Mouse (Mus musculus) layer of hippocampus, postnatal 36 days (tissue): ENCODE measurements at regions not wholly inside any gene's neighbourhood (a gene's known extent, or its start where the extent isn't known, plus 50 kb on each side); places are given as distances from the start of the nearest gene placed in this dataset.

Experiments
- DNase-seq, 2 experiments: peaks; one replicate each; pipeline ENCODE4 v3.0.0; 2022

DNA sequence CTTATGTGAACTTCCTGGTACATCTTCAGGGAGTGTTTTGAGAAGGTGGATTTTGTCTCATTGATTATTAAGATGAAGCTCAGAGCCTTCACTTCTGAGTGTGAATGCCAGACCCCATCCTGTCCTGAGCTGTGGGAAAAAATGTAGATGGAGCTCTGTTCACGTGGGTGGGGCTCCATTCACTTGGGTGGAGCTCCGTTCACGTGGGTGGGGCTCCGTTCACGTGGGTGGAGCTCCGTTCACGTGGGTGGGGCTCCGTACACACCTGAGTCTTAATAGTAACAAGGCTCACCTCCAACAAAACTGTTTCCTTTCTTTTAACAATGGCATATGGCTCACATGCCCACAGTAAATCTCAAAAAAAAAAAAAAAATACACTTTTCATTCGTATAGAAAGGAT, 94.1 kb upstream of the Sox5 start:
- no peak for DNase-seq

DNA sequence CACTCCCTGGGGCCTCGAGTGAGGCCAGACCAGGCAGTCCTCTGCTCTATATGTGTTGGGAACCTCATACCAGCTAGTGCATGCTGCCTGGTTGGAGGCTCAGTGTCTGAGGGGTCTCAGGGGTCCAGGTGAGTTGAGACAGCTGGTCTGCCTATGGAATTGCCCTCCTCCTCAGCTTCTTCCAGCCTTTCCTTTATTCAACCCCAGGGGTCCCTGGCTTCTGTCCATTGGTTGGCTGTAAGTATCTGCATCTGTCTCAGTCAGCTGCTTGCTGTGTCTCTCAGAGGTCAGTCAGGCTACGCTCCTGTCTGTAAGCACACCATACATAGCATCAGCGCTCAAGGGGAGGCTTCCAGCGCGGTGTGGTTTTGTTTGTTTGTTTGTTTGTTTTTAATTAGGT, 92.5 kb upstream of the Sox5 start:
- no peak for DNase-seq

DNA sequence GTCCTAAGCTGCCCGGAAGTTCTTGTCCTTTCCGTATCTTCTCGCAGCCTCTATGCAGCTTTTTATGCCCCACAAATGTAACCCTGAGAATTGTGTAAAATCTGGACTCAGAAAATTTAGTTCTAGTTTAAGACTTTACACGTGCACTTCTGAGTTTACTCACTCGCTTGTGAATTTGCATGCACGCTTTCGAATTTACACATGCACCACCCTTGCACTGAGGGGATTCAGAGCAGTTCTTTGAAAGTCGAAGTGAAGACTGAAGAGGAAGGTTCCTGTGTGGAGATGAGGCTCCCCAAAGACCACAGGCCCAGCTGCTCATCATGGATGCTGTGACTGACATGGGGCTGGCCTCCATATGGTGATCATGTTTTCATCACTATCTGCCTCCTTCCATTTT, 89.2 kb upstream of the Sox5 start:
- no peak for DNase-seq

DNA sequence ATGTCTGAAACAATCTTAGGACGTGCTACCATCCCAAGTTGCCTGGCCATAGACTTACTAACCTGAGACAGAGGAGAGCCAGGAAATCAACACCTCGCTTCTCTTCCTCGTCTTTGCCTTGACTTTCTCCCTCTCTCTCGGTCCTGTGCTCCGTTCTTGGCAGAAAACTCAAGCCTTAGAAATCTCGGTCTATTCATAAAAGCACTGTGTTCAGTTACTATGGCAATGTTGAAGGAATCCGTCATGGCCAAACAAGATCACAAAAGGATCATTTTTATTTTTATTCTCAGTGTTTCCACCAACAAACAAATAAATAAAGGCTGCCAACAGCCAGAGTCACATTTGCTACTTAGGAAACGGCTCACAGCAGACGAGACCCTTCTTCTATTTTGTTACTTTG, 85.6 kb upstream of the Sox5 start:
- no peak for DNase-seq

DNA sequence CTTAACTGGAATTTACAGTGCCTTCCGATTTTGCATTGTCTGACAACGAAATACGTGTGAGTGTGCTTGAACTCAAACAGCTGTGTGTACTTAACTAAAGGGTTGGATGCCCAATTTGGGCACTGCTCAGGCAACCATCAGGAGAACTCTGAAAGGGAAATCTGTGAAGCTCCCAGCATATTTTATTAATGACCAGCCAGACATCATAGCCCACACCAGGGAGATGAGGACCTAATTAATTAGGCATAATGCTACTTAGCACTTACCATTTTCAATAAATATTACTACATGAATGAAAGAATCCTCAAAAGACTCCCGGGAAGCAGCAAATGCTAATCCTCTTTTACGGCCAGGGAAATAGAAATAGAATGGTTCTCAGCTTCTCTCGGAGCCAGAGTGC, 82.2 kb upstream of the Sox5 start:
- no peak for DNase-seq

DNA sequence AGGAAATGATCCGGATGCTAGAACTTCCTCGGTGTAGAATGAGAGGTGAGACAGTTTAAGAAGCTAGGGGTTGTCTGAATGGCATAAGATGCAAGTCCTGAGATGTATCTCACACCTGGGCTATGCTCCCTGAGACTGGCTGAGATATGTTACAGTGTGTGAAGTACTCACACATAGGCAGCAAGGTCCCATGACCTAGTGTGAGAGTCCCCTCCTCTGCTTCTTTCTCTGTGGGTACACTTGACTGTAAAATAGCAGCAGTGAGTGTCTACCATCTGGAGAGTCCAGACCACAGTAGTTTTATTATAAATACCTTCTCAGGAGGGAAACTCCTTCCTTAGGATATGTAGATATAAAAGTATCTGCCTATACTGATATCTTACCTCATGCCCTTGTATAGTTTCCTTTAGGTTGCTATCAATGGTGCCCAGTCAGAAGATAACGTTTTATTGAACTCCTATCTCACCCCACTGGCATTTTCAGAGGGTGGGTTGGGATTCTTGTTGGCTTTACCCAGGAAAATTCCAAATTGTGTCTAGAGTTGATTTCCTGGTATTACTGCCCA, 81.7 kb upstream of the Sox5 start:
- no peak for DNase-seq

DNA sequence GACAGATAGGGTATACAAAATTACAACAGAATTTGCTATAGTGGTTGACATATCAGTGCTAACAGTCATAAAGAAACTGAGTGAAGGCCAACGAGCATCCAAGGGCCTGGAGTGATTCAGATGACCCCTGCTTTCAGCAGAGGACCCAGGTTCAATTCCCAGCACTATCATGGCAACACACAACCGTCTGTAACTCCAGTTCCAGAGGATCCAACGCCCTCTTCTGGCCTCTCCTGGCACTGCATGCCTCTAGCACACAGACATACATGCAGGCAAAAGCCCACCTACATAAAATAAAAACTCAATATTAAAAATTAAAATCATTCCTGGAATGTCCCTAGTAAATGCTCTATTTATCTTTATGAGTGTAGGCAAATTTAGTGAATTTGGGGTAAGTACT, 59.7 kb upstream of the Sox5 start:
- DNase-seq: no peak

DNA sequence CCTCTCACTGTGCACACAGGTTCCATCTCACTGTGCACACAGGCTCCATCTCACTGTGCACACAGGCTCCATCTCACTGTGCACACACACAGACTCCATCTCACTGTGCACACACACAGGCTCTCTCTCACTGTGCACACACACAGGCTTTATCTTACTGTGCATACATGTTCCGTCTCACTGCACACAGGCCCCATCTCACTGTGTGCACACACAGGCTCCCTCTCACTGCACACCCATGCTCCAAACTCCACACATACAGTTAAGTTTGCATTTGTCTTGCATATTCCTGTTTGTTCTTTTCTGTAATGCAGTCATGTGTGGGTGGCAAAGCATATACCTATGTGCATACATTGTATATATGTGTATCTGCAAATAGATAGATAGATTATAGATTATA, 57.6 kb upstream of the Sox5 start:
- DNase-seq: no peak

DNA sequence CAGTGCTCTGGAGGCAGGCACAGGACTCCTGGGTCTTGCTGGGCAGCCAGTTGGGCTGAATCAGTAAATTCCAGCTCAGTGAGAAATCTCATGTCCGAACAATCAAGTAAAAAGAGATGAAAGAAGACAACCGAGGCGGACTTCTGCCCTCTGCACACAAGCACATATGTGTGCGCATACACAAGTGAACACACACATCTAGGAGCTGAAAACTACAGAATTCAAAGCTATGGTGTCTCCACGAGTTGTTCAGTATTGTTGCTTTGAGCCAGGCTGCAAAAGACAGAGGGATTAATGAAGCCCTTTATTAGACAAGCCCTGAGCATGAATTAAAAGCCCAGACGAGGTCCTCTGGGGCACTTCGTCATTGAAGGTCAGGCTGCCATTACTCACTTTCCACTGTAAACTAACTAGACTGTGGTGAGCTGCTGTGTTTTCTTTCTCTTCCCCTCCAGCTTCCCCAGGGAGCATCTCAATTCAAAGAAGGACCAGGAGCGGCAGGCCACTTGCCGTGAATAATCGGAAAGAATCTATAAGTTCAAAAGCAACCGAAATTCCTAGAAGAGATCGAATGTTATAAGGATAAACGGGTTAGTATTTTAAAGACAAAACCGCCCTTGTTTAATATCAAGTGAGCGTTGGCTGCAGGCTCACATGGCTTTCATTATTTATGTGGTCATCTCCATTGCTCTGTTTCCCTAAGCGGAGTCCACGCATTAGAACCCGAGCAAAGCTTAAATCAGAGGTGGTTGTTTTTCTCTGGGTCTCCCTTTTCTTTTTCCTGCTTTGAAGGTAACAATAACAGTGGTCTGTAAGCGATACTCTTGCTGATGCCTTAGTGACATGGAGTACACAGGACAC, 52.8 kb upstream of the Sox5 start:
- DNase-seq: no peak
